Mouse (Mus musculus): ENCODE measurements around the gene Sh3bp4. TPM values are rescaled to one million over a fixed set of nuclear protein-coding genes. Genes with fewer than 3 reads are reported as not detected.

Sh3bp4 gene
- total RNA-seq, 2 experiments from 2014 or later: 0.41 TPM; not detected in 1

GRCm38 (mm10) chr1:89166814-89167249 is 96.6 kb downstream of the Sh3bp4 start:
- 0 out of 2 replicates have a peak, but pooled peaks have one; percentile 14 for ATAC-seq (replicated peaks; ENCODE audit: poor library complexity, severe bottlenecking)

DNA sequence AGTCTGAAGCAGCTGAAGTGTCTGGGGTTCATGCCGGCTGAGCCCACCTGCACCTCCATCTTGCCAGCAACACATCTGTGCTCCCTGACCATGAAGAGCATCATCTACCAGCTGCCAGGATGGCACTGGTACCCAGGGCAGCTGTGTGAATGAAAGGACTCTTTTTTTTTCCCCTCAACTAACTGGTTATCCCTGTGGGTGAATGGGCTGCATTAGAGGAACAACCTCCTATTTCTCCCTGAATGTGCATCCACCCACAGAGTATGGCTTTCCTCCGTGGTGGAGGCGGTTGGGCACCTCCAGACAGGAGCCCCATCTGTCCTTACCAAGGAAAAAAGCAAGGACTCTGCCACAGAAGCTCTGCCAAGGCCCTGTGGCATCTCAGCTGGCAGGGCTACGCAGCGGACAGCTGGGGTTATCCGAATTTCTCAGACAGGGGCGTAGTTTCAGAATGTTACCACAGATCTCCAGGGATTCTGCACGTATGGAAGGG is 101.1 kb downstream of the Sh3bp4 start:
- no peak for ATAC-seq (replicated peaks; ENCODE audit: poor library complexity, severe bottlenecking)

DNA sequence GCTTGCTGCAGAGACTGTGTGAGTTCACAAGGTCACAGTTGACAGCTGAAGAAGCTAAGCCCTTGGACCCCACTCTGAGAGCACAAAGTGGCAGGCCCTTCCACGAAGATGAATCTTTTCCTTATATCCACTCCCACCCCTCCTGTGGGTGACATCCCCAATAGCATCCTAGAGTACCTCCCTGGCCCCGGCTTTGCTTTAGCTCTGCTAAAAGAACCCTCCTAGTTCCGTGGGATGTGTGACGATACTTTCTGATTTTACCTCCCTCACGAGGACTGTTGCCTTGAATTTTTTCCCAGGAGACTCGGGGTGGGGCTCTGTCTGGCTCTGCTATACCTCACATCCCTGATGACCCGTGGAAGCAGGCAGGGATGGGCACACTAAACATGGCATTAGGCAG is 104.4 kb downstream of the Sh3bp4 start:
- no peak for ATAC-seq (replicated peaks; ENCODE audit: poor library complexity, severe bottlenecking)

GRCm38 (mm10) chr1:89175355-89175754 is 105.1 kb downstream of the Sh3bp4 start:
- no peak for ATAC-seq (replicated peaks; ENCODE audit: poor library complexity, severe bottlenecking)

GRCm38 (mm10) chr1:89183261-89183831 is 113.1 kb downstream of the Sh3bp4 start:
- peak; percentile 30; the same call in 1 of the 2 replicates for ATAC-seq (replicated peaks; ENCODE audit: poor library complexity, severe bottlenecking)

GRCm38 (mm10) chr1:89184111-89184785 is 114.0 kb downstream of the Sh3bp4 start:
- no peak for ATAC-seq (replicated peaks; ENCODE audit: poor library complexity, severe bottlenecking)

GRCm38 (mm10) chr1:89184839-89185238 is 114.6 kb downstream of the Sh3bp4 start:
- ATAC-seq (replicated peaks; ENCODE audit: poor library complexity, severe bottlenecking): no peak

GRCm38 (mm10) chr1:89187441-89187840 is 117.2 kb downstream of the Sh3bp4 start:
- ATAC-seq (replicated peaks; ENCODE audit: poor library complexity, severe bottlenecking): no peak

GRCm38 (mm10) chr1:89188091-89188490 is 117.9 kb downstream of the Sh3bp4 start:
- no peak for ATAC-seq (replicated peaks; ENCODE audit: poor library complexity, severe bottlenecking)

DNA sequence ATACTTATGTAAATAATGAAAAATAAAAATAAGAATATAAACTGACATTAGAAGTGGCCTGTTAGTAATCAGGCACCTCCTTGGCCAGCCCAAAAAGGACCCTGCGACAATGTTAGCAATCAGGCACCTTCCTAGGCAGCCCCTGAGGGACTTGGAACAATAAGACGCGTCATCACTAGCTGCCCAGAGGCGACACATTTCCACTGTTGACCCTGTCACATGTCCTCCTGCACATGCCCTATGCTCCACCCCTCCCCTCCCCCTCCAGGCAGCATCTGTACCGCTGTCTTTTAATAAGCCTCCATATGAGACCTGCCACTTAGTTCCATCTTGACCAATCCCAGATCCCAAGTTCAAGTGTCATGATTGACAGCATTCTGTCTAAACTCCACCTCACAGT is 119.0 kb downstream of the Sh3bp4 start:
- ATAC-seq (replicated peaks; ENCODE audit: poor library complexity, severe bottlenecking): no peak

DNA sequence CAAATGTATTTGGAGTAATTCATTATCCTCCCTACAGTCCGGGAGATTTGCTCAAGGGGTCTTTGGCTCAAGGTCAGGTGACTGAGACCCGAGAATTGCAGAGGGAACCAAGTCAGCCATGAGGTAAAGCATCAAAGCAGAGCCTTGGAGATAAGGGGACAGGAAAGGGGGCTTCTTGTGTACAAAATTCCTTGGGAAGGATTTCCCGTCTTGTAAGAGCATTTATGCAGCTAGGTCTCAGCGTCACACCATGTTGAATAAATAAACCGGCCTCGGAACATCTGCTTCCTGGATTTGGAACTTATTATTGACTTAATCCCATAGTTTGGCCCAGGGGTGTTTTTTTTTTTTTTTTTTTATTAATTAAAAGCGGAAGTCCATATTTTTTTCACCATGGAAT is 120.4 kb downstream of the Sh3bp4 start:
- ATAC-seq (replicated peaks; ENCODE audit: poor library complexity, severe bottlenecking): no peak

GRCm38 (mm10) chr1:89191127-89191740 is 121.0 kb downstream of the Sh3bp4 start:
- ATAC-seq (replicated peaks; ENCODE audit: poor library complexity, severe bottlenecking): peak; percentile 67

GRCm38 (mm10) chr1:89192536-89193220 is 122.5 kb downstream of the Sh3bp4 start:
- ATAC-seq (replicated peaks; ENCODE audit: poor library complexity, severe bottlenecking): peak; percentile 73

DNA sequence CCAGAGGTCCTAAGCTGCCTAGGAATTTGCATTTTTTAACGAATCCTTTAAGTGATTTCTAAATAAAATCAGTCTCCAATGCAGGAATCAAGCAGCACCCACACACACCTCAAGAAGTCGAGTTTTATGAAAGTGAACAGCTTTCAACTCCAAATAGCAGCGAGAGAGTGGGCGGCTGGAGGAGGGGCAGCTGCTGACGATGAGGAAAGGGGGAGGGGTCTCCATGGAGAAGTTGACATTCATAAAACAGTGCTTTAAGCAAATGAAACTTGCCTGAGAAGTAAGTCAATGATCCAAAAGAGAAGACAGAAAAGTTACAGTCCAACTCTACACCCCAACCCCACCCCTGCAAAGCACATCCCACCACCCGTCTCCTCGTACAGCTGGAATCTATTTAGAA is 123.4 kb downstream of the Sh3bp4 start:
- no peak for ATAC-seq (replicated peaks; ENCODE audit: poor library complexity, severe bottlenecking)

DNA sequence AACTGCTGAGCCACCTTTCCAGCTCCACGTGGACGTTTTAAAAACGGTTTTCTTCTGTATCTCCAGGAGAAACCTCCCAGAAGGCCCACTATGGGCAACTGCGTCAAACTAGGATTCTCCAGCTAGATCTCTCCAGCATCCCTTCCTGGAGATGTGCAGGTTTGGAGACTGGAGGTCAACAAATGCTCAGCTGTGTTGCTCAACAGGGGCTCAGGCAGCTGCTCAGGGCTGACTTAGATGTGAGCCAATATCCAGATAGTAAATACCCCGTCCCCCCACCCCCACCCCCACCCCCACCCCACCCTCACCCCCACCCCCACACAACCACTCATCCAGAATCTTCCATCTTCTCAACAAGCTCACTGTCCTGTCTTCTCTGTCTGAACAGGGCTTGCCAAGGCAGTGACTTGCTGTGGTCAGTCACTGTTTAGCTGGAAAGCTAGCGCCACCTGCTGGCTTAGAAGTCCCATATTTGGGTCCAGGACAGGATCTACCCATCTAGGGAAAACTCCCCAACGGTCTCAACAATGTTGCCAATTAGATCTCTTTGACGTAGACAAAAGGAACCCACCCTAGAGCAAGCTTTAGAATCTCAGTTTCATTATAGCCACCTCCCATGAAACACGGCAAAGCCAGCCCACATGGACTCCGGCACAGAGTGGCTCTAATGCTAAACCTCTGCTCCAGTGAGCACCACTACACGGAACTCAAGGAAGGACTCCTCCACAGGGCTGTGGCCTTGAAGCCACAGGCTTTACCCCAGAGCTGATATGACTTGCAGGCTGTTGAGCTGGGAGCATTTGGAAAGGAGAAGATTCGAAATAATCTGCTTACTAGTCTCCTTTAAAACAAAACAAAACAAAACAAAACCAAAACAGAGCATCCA is 125.9 kb downstream of the Sh3bp4 start:
- ATAC-seq (replicated peaks; ENCODE audit: poor library complexity, severe bottlenecking): peak; percentile 46

All from granulocyte monocyte progenitor cell, adult 5-6 weeks (primary cell).